Comparison of ENCODE assay signal across 20 mouse cellular contexts in genomic region chr15:80208446-80208845, GRCm38 (mm10). TPM values are rescaled to one million over a fixed set of nuclear protein-coding genes. Genes with fewer than 3 reads are reported as not detected.
DNase-seq lines count a peak whose midpoint lies in the region; ATAC-seq and TF ChIP-seq lines count a peak whose summit lies in the region.
"Had no signal": no experiment of that assay in that cellular context is flagged by ENCODE, and none has a peak within 500 bp of the region (broad histone marks: within the 10 kb centered on the region; RNA-seq: fewer than 3 reads in every experiment).

No protein-coding gene starts in this region.

- H3K9me3 ChIP-seq in forebrain, embryonic 13.5 days (replicated peaks), result no peaks in the 10 kb centered on the region
- H3K9me3 ChIP-seq in forebrain, embryonic 12.5 days, result no peaks in the 10 kb centered on the region
- no peaks in the 10 kb centered on the region for H3K9me3 ChIP-seq in kidney, embryonic 15.5 days (replicated peaks)
- no peaks in the 10 kb centered on the region for H3K9me3 ChIP-seq in stomach, embryonic 14.5 days (ENCODE audit: control insufficient read depth, low read depth, low read length)

- peaks cover 29% of the 10 kb centered on the region for H3K36me3 ChIP-seq in forebrain, embryonic 13.5 days (ENCODE audit: poor library complexity, severe bottlenecking)
- peaks cover 19% of the 10 kb centered on the region for H3K36me3 ChIP-seq in forebrain, embryonic 12.5 days (replicated peaks)
- H3K36me3 ChIP-seq in kidney, embryonic 15.5 days, result peaks cover 16% of the 10 kb centered on the region
- peaks cover 19% of the 10 kb centered on the region for H3K36me3 ChIP-seq in stomach, embryonic 14.5 days (ENCODE audit: control insufficient read depth, insufficient read depth, low read length)

- no peak overlapping the region for H3K4me3 ChIP-seq in forebrain, embryonic 13.5 days
- no peak overlapping the region for H3K4me3 ChIP-seq in forebrain, embryonic 12.5 days (replicated peaks)
- H3K4me3 ChIP-seq in kidney, embryonic 15.5 days (replicated peaks), result no peak overlapping the region
- no peak overlapping the region for H3K4me3 ChIP-seq in stomach, embryonic 14.5 days (ENCODE audit: low read depth, low read length)
- H3K4me3 ChIP-seq: erythroblast, embryonic 14.5 days; left cerebral cortex, adult 2 months had no signal

- no peak overlapping the region for H3K27ac ChIP-seq in forebrain, embryonic 13.5 days
- H3K27ac ChIP-seq in forebrain, embryonic 12.5 days, result no peak overlapping the region
- H3K27ac ChIP-seq in kidney, embryonic 15.5 days, result peak overlapping the region; percentile 15
- H3K27ac ChIP-seq in stomach, embryonic 14.5 days (ENCODE audit: low read length), result peak overlapping the region; percentile 28; the same call in 1 of the 2 replicates
- H3K27ac ChIP-seq: hindbrain, postnatal 0 days; left cerebral cortex, adult 2 months had no signal

- H3K4me2 ChIP-seq in forebrain, embryonic 13.5 days, result no peak overlapping the region
- no peak overlapping the region for H3K4me2 ChIP-seq in forebrain, embryonic 12.5 days
- H3K4me2 ChIP-seq in kidney, embryonic 15.5 days, result no peak overlapping the region
- no peak overlapping the region for H3K4me2 ChIP-seq in stomach, embryonic 14.5 days (replicated peaks; ENCODE audit: low read depth, low read length)

- DNase-seq in brain, embryonic 14.5 days (ENCODE audit: low read depth), result peak; percentile 34
- no peak for DNase-seq in B cell, adult 2 months
- DNase-seq in thymus, postnatal 36 days, result no peak
- DNase-seq in left cerebral cortex, postnatal 4 days, result no peak
- DNase-seq: adrenal gland, adult 8-10 months; cerebellum, postnatal 14 days; liver, postnatal 0 days; lung, postnatal 36 days; right cerebral cortex, adult 18-20 months; thymus, adult 2 months had no signal

- 13% methylated on average over 4 of the region's 4 CpGs for WGBS in forebrain, embryonic 13.5 days
- WGBS in forebrain, embryonic 12.5 days, result 15% methylated on average over 4 of the region's 4 CpGs
- WGBS in kidney, embryonic 15.5 days, result 17% methylated on average over 4 of the region's 4 CpGs
- 36% methylated on average over 4 of the region's 4 CpGs for WGBS in stomach, embryonic 14.5 days

- intact Hi-C loops in left cerebral cortex, postnatal 4 days (cut with DNase I), result no loop called here

- H3K4me1 ChIP-seq in forebrain, embryonic 13.5 days, result peaks cover 8% of the 10 kb centered on the region
- 0 out of 2 replicates have a peak, but pooled peaks cover 4% of the 10 kb centered on the region for H3K4me1 ChIP-seq in forebrain, embryonic 12.5 days
- peaks cover 9% of the 10 kb centered on the region for H3K4me1 ChIP-seq in kidney, embryonic 15.5 days
- no peaks in the 10 kb centered on the region for H3K4me1 ChIP-seq in stomach, embryonic 14.5 days (ENCODE audit: control insufficient read depth, insufficient read depth, low read length)

- TF ChIP-seq CTCF in brain, embryonic 14.5 days (IDR thresholded peaks at IDR 0.05; ENCODE audit: borderline replicate concordance, extremely low read depth, insufficient read depth, insufficient read length), result no peak

- ATAC-seq in forebrain, embryonic 13.5 days, result no peak
- no peak for ATAC-seq in forebrain, embryonic 12.5 days (ENCODE audit: low FRiP score)
- 0 out of 2 replicates have a peak, but pooled peaks have one; percentile 15 for ATAC-seq in kidney, embryonic 15.5 days (replicated peaks; ENCODE audit: low FRiP score)
- no peak for ATAC-seq in stomach, embryonic 14.5 days (ENCODE audit: insufficient number of reproducible peaks, insufficient read depth, low FRiP score, low read depth)
- ATAC-seq: hindbrain, postnatal 0 days; liver, postnatal 0 days had no signal

- no peaks in the 10 kb centered on the region for H3K27me3 ChIP-seq in forebrain, embryonic 13.5 days
- H3K27me3 ChIP-seq in forebrain, embryonic 12.5 days, result no peaks in the 10 kb centered on the region
- H3K27me3 ChIP-seq in kidney, embryonic 15.5 days, result no peaks in the 10 kb centered on the region
- no peaks in the 10 kb centered on the region for H3K27me3 ChIP-seq in stomach, embryonic 14.5 days (ENCODE audit: control insufficient read depth, insufficient read depth, low read length)

- TF ChIP-seq POLR2A in brain, embryonic 14.5 days (IDR thresholded peaks at IDR 0.05; ENCODE audit: borderline replicate concordance, extremely low read depth, insufficient read depth, insufficient read length, poor library complexity, severe bottlenecking), result no peak

- H3K9ac ChIP-seq in forebrain, embryonic 13.5 days, result 0 out of 2 replicates have a peak overlapping the region, but pooled peaks have one; percentile 3
- H3K9ac ChIP-seq in forebrain, embryonic 12.5 days, result no peak overlapping the region
- no peak overlapping the region for H3K9ac ChIP-seq in kidney, embryonic 15.5 days
- no peak overlapping the region for H3K9ac ChIP-seq in stomach, embryonic 14.5 days (replicated peaks; ENCODE audit: low read depth, low read length)
- H3K9ac ChIP-seq: liver, postnatal 0 days had no signal

RNA-seq across cellular contexts. Expression of gene Mief1, which starts 25.4 kb away (rescaled TPM):
- polyA plus RNA-seq in forebrain, embryonic 13.5 days (2015; fragmentation: Nextera tagmentation; extraction: Ambion mirVana), result 39.6 and 40.3 TPM in 2 replicates
- 38.6 and 44.2 TPM in 2 replicates for polyA plus RNA-seq in forebrain, embryonic 12.5 days (2016; fragmentation: Nextera tagmentation; extraction: Ambion mirVana)
- polyA plus RNA-seq in brain, embryonic 14.5 days (2012; rRNA removed), result 14.3 and 20.8 TPM in 2 replicates
- 35.3 and 37.6 TPM in 2 replicates for polyA plus RNA-seq in kidney, embryonic 15.5 days (2015; fragmentation: Nextera tagmentation; extraction: Ambion mirVana)
- 34.5 and 36.4 TPM in 2 replicates for polyA plus RNA-seq in stomach, embryonic 14.5 days (2014; fragmentation: Nextera tagmentation; extraction: Ambion mirVana)
- total RNA-seq in left cerebral cortex, postnatal 4 days (2021), result 10 to 100 TPM; 29.3 to 30.6 TPM

RNA-seq across cellular contexts. Expression of gene AC140267.1, which starts 27.2 kb away (rescaled TPM):
- polyA plus RNA-seq in forebrain, embryonic 13.5 days (2015; fragmentation: Nextera tagmentation; extraction: Ambion mirVana), result 2.7 TPM in 1 of 2 replicates, not detected in the other
- polyA plus RNA-seq in forebrain, embryonic 12.5 days (2016; fragmentation: Nextera tagmentation; extraction: Ambion mirVana), result not detected in 2 replicates
- polyA plus RNA-seq in brain, embryonic 14.5 days (2012; rRNA removed), result not detected in 2 replicates
- not detected in 2 replicates for polyA plus RNA-seq in kidney, embryonic 15.5 days (2015; fragmentation: Nextera tagmentation; extraction: Ambion mirVana)
- polyA plus RNA-seq in stomach, embryonic 14.5 days (2014; fragmentation: Nextera tagmentation; extraction: Ambion mirVana), result not detected in 2 replicates
- total RNA-seq in left cerebral cortex, postnatal 4 days (2021), result 10 to 100 TPM; 21.1 to 22.2 TPM
- total RNA-seq: hindbrain, postnatal 0 days; monocyte, adult 5-6 weeks had no signal
- polyA plus RNA-seq: erythroblast, embryonic 14.5 days; gonadal fat pad, adult 2 months; hindbrain, postnatal 0 days; limb, embryonic 14.5 days; liver, postnatal 0 days; thymus, adult 2 months had no signal

RNA-seq across cellular contexts. Expression of gene Mgat3, which starts 34.9 kb away (rescaled TPM):
- polyA plus RNA-seq in forebrain, embryonic 13.5 days (2015; fragmentation: Nextera tagmentation; extraction: Ambion mirVana), result 7.3 and 7.8 TPM in 2 replicates
- 8.6 and 9.6 TPM in 2 replicates for polyA plus RNA-seq in forebrain, embryonic 12.5 days (2016; fragmentation: Nextera tagmentation; extraction: Ambion mirVana)
- polyA plus RNA-seq in brain, embryonic 14.5 days (2012; rRNA removed), result 47.2 and 64.7 TPM in 2 replicates
- 6.4 and 7.3 TPM in 2 replicates for polyA plus RNA-seq in kidney, embryonic 15.5 days (2015; fragmentation: Nextera tagmentation; extraction: Ambion mirVana)
- polyA plus RNA-seq in stomach, embryonic 14.5 days (2014; fragmentation: Nextera tagmentation; extraction: Ambion mirVana), result 12.8 and 13.7 TPM in 2 replicates
- 10 to 100 TPM; 80.4 to 83.1 TPM for total RNA-seq in left cerebral cortex, postnatal 4 days (2021)
- total RNA-seq: monocyte, adult 5-6 weeks had no signal
- polyA plus RNA-seq: erythroblast, embryonic 14.5 days had no signal

RNA-seq across cellular contexts. Expression of gene Atf4, which starts 46.5 kb away (rescaled TPM):
- polyA plus RNA-seq in forebrain, embryonic 13.5 days (2015; fragmentation: Nextera tagmentation; extraction: Ambion mirVana), result 129 and 138 TPM in 2 replicates
- 132 and 142 TPM in 2 replicates for polyA plus RNA-seq in forebrain, embryonic 12.5 days (2016; fragmentation: Nextera tagmentation; extraction: Ambion mirVana)
- polyA plus RNA-seq in brain, embryonic 14.5 days (2012; rRNA removed), result 236 and 364 TPM in 2 replicates
- polyA plus RNA-seq in kidney, embryonic 15.5 days (2015; fragmentation: Nextera tagmentation; extraction: Ambion mirVana), result 127 and 131 TPM in 2 replicates
- polyA plus RNA-seq in stomach, embryonic 14.5 days (2014; fragmentation: Nextera tagmentation; extraction: Ambion mirVana), result 114 and 127 TPM in 2 replicates
- 100 to 1,000 TPM; 116 to 119 TPM for total RNA-seq in left cerebral cortex, postnatal 4 days (2021)

RNA-seq across cellular contexts. Expression of gene Rps19bp1, which starts 55.7 kb away (rescaled TPM):
- 62.0 and 63.8 TPM in 2 replicates for polyA plus RNA-seq in forebrain, embryonic 13.5 days (2015; fragmentation: Nextera tagmentation; extraction: Ambion mirVana)
- 57.4 and 65.2 TPM in 2 replicates for polyA plus RNA-seq in forebrain, embryonic 12.5 days (2016; fragmentation: Nextera tagmentation; extraction: Ambion mirVana)
- polyA plus RNA-seq in brain, embryonic 14.5 days (2012; rRNA removed), result 51.4 and 54.7 TPM in 2 replicates
- 57.3 and 58.8 TPM in 2 replicates for polyA plus RNA-seq in kidney, embryonic 15.5 days (2015; fragmentation: Nextera tagmentation; extraction: Ambion mirVana)
- polyA plus RNA-seq in stomach, embryonic 14.5 days (2014; fragmentation: Nextera tagmentation; extraction: Ambion mirVana), result 53.4 and 61.8 TPM in 2 replicates
- 10 to 100 TPM; 45.1 to 50.3 TPM for total RNA-seq in left cerebral cortex, postnatal 4 days (2021)

Comparison
In these comparisons a context has a peak if more than half of its experiments do, and no peak if none do; other contexts are left out.
1. H3K27ac ChIP-seq: peak in kidney, embryonic 15.5 days (single experiment) and stomach, embryonic 14.5 days (single experiment); none in forebrain, embryonic 13.5 days (single experiment) and forebrain, embryonic 12.5 days (single experiment).